Mouse (Mus musculus) testis, adult 2 months (tissue): ENCODE measurements around the gene Mphosph8. TPM values are rescaled to one million over a fixed set of nuclear protein-coding genes. Genes with fewer than 3 reads are reported as not detected.

ENCODE experiments used
- H3K27ac ChIP-seq: fragments of 200-500 bp; 2 replicates; pipeline ENCODE4 v1.5.1; 2012; ENCODE audit warnings: low read depth, low read length; ENCODE audit not compliant: control insufficient read depth, insufficient read depth
- H3K27me3 ChIP-seq: fragments of 200-500 bp; 2 replicates; pipeline ENCODE4 v1.6.1; 2012; ENCODE audit warnings: mild to moderate bottlenecking, low read length, moderate library complexity; ENCODE audit not compliant: control insufficient read depth, insufficient read depth
- H3K36me3 ChIP-seq: fragments of 200-500 bp; 2 replicates; pipeline ENCODE4 v1.6.1; 2012; ENCODE audit warnings: mild to moderate bottlenecking, low read length; ENCODE audit not compliant: control insufficient read depth, insufficient read depth
- H3K4me1 ChIP-seq: fragments of 200-500 bp; 2 replicates; pipeline ENCODE4 v1.6.1; 2012; ENCODE audit warnings: low read length; ENCODE audit not compliant: control insufficient read depth, insufficient read depth
- H3K4me3 ChIP-seq: fragments of 200-500 bp; 2 replicates; pipeline ENCODE4 v1.5.1; 2012; ENCODE audit warnings: low read depth, mild to moderate bottlenecking, low read length, moderate library complexity, mixed read lengths; ENCODE audit not compliant: control insufficient read depth
- CTCF ChIP-seq: fragments of 200-500 bp; IDR thresholded peaks from 2 replicates; pipeline ENCODE4 v1.5.1; 2012; ENCODE audit warnings: low read depth, mild to moderate bottlenecking, inconsistent platforms, low read length, moderate library complexity; ENCODE audit not compliant: control insufficient read depth, insufficient read depth, insufficient replicate concordance
- POLR2A ChIP-seq: fragments of 200-500 bp; IDR thresholded peaks from 2 replicates; pipeline ENCODE4 v1.6.1; 2012; ENCODE audit warnings: low read depth, mild to moderate bottlenecking, inconsistent platforms, low read length, moderate library complexity; ENCODE audit not compliant: control insufficient read depth
- polyA plus RNA-seq: library from polyadenylated mRNA; depleted of rRNA; stranded (reverse); fragments of >200 nt; gene quantifications from 2 replicates; pipeline ENCODE4 v1.2.3, GENCODE M21; 2012; rRNA removed

Mphosph8 gene
- polyA plus RNA-seq, 1 experiment: 24.7 TPM

DNA sequence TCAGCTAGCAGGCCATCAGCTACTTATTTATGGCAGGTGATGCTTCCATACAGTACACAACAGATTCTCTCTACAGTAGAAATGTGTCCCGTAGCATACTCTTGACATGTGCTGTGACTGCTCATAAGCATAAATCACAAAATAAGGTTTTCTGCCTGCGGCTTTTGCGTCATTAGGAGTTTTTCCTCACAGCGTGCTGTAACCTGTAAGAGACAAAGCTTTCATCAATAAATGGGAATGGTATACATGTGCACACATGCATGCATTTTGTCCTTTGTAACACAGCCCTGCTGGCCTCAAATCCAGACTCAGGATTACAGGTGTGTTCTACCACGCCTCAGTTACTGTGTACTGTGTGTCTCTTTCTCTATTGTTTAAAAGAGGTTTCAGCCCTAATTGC, 29.8 kb downstream of the Mphosph8 start:
- no peaks in the 10 kb centered on the region for H3K27me3 ChIP-seq
- no peaks in the 10 kb centered on the region; the same call in 1 of the 2 replicates for H3K36me3 ChIP-seq
- no peak for TF ChIP-seq POLR2A
- no peak for TF ChIP-seq CTCF
- H3K27ac ChIP-seq: no peak overlapping the region
- H3K4me1 ChIP-seq: no peaks in the 10 kb centered on the region
- no peak overlapping the region for H3K4me3 ChIP-seq

DNA sequence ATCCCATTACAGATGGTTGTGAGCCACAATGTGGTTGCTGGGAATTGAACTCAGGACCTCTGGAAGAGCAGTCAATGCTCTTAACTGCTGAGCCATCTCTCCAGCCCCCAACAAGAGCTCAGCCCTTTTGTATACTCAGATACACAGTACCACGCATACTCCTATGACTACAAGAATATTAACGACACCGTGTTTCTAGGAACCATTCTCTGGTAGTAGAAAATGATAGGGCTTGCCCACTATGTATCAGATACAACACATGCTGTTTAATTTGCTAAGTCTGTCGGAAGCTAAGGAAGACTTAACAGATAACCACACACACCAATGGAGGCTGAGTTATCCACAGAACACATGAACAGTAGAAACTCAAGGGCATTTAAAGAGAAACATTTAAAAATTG, 34.6 kb downstream of the Mphosph8 start:
- Histone ChIP-seq H3K36me3 (no peaks in the 10 kb centered on the region), H3K4me3 (no peak overlapping the region)
- TF ChIP-seq POLR2A (no peak), CTCF (no peak)

DNA sequence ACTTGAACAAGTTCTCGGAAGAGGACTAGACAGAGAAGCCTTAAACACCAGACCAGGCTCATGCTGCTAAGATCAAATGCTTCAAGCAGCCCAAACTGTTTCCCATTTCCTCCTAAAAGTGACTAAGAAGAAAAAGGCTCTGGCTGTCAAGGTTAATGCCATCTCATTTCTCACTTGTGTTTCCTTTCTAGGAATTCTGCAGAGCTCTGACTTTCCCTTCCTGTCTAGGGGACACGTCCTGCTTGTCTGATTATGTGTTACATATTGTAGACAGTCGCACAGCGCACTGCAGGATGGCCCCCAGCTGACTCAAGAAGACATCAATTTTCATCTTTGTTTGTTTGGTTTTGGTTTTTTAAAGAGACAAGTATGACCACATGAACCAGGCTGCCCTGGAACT, 37.6 kb downstream of the Mphosph8 start:
- Histone ChIP-seq H3K36me3 (no peaks in the 10 kb centered on the region), H3K27ac (no peak overlapping the region), H3K27me3 (no peaks in the 10 kb centered on the region), H3K4me3 (no peak overlapping the region), H3K4me1 (no peaks in the 10 kb centered on the region)
- no peak for TF ChIP-seq POLR2A
- no peak for TF ChIP-seq CTCF

More for the DNA sequence above, 34.6 kb downstream of the Mphosph8 start:
- H3K4me1 ChIP-seq: no peaks in the 10 kb centered on the region
- no peaks in the 10 kb centered on the region for H3K27me3 ChIP-seq
- no peak overlapping the region for H3K27ac ChIP-seq

DNA sequence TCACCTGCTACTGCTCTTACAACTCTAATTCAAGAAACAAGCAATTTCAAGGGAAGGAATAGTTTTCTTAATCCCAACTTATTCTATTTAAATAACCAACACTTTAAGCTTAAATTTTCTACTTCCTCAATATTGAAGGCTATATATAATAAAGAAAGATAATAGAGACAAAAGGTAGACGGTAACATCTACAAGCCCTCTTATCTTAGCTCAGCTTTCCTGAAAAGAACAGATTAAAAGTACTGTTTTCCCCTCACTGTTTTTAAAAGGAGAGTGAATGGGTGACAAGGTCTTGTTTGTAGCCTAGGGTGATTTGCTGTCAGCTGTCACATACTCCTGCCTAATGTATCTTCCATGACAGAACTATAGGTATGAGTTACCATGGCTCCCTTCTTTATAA, 58.4 kb downstream of the Mphosph8 start:
- no peaks in the 10 kb centered on the region for H3K27me3 ChIP-seq
- no peak overlapping the region for H3K27ac ChIP-seq
- H3K36me3 ChIP-seq: no peaks in the 10 kb centered on the region
- H3K4me3 ChIP-seq: no peak overlapping the region
- no peaks in the 10 kb centered on the region for H3K4me1 ChIP-seq
- no peak for TF ChIP-seq CTCF
- TF ChIP-seq POLR2A: no peak

DNA sequence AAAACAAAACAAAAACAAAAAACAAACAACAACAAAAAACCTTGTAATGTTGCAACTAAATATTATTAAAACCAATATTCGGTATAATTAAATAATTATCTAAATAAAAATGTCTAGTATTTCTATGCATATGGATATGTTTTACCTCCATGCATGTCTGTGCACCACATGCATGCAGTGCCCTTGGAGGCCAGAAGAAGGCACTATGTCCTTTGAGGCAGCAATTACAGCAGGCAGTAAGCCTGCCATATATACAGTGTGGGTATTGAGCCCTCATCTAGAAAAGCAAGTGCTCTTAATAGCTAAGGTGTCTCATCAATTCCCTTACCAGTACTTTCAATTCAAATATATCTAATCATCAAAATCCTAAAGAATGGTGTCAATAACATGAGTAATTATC, 72.1 kb downstream of the Mphosph8 start:
- Histone ChIP-seq H3K4me3 (no peak overlapping the region), H3K27me3 (no peaks in the 10 kb centered on the region), H3K36me3 (no peaks in the 10 kb centered on the region; the same call in 1 of the 2 replicates), H3K27ac (no peak overlapping the region), H3K4me1 (no peaks in the 10 kb centered on the region)
- no peak; the same call in 1 of the 2 replicates for TF ChIP-seq CTCF
- TF ChIP-seq POLR2A: no peak

Other genes starting within 250 kb of the Mphosph8 start
- 4.5 and 6.6 TPM in 2 replicates for gene Cenpj, start 92.8 kb upstream of the Mphosph8 start, polyA plus RNA-seq
- 0.90 and 1.6 TPM in 2 replicates for gene Parp4, start 92.6 kb upstream of the Mphosph8 start, polyA plus RNA-seq
- gene Pspc1, start 110.1 kb downstream of the Mphosph8 start, polyA plus RNA-seq: 16.5 and 17.9 TPM in 2 replicates
- 6.8 and 7.9 TPM in 2 replicates for gene Zmym5, start 143.5 kb downstream of the Mphosph8 start, polyA plus RNA-seq
- gene Zmym2, start 218.4 kb downstream of the Mphosph8 start, polyA plus RNA-seq: 19.7 and 21.1 TPM in 2 replicates